Mouse (Mus musculus) heart, embryonic 10.5 days (tissue): Measurements from ENCODE around the gene Spint1. TPM values are rescaled to one million over a fixed set of nuclear protein-coding genes. Genes with fewer than 3 reads are reported as not detected.

Source experiments
- DNase-seq: peaks from one replicate; pipeline ENCODE4 v3.0.0-alpha.2; 2017; ENCODE audit warnings: low spot score
- H3K27ac ChIP-seq: fragments of 300-500 bp; sonication (generic); 2 replicates; pipeline ENCODE4 v1.5.1; 2016; ENCODE audit warnings: mild to moderate bottlenecking
- H3K27me3 ChIP-seq: fragments of 300-500 bp; sonication (generic); 2 replicates; pipeline ENCODE4 v1.6.1; 2016; ENCODE audit warnings: mild to moderate bottlenecking; ENCODE audit not compliant: poor library complexity, insufficient read depth, severe bottlenecking
- H3K36me3 ChIP-seq: fragments of 300-500 bp; sonication (generic); 2 replicates; pipeline ENCODE4 v1.6.1; 2016; ENCODE audit warnings: mild to moderate bottlenecking, moderate library complexity
- H3K4me1 ChIP-seq: fragments of 300-500 bp; sonication (generic); 2 replicates; pipeline ENCODE4 v1.6.1; 2016; ENCODE audit warnings: mild to moderate bottlenecking
- H3K4me3 ChIP-seq: fragments of 300-500 bp; sonication (generic); 2 replicates; pipeline ENCODE4 v1.5.1; 2016; ENCODE audit warnings: mild to moderate bottlenecking, moderate library complexity
- H3K9me3 ChIP-seq: fragments of 300-500 bp; sonication (generic); 2 replicates; pipeline ENCODE4 v1.6.1; 2016; ENCODE audit warnings: mild to moderate bottlenecking, moderate library complexity
- WGBS: fragments of 180-500 bp; shearing (Covaris S2); methylation state at CpG from one replicate; pipeline ENCODE4 v1.1.7; 2016; 5-methylcytosine and 5-hydroxymethylcytosine counted together
- polyA plus RNA-seq: library from polyadenylated mRNA; unstranded; fragments of >200 nt; fragmentation: Nextera tagmentation; extraction: Ambion mirVana; gene quantifications from 2 replicates; pipeline ENCODE4 v1.2.1, GENCODE M21; 2016

Gene Spint1
- polyA plus RNA-seq, 1 experiment from 2014 or later = 8.8 TPM

- H3K27me3 ChIP-seq = peaks cover 45% of the 10 kb centered on the region
- no peak overlapping the region for H3K27ac ChIP-seq
- no peaks in the 10 kb centered on the region for H3K36me3 ChIP-seq
- no peaks in the 10 kb centered on the region for H3K9me3 ChIP-seq
- H3K4me1 ChIP-seq = peaks cover 7% of the 10 kb centered on the region; the same call in 1 of the 2 replicates
- DNase-seq = peak; percentile 93
- WGBS = 14% methylated on average over 11 of the region's 11 CpGs
- H3K4me3 ChIP-seq = peak overlapping the region; percentile 42; the same call in 1 of the 2 replicates
Observed at GRCm38 (mm10) chr2:119250826-119251478, 13.8 kb downstream of the Spint1 start.

- Histone ChIP-seq H3K27ac (no peak overlapping the region), H3K36me3 (no peaks in the 10 kb centered on the region), H3K9me3 (no peaks in the 10 kb centered on the region), H3K27me3 (peaks cover 28% of the 10 kb centered on the region; the same call in 1 of the 2 replicates), H3K4me1 (peaks cover 7% of the 10 kb centered on the region; the same call in 1 of the 2 replicates), H3K4me3 (no peak overlapping the region)
- 34% methylated on average over 7 of the region's 7 CpGs for WGBS
- DNase-seq = peak; percentile 42
Observed at GRCm38 (mm10) chr2:119254976-119255375, 17.8 kb downstream of the Spint1 start.

GRCm38 (mm10) chr2:119260518-119260917, 23.4 kb downstream of the Spint1 start:
- WGBS = 69% methylated on average over 1 of the region's 1 CpGs
- DNase-seq = no peak
- no peaks in the 10 kb centered on the region for H3K36me3 ChIP-seq

GRCm38 (mm10) chr2:119261326-119261725, 24.2 kb downstream of the Spint1 start:
- H3K4me1 ChIP-seq = peaks cover 11% of the 10 kb centered on the region
- WGBS = 53% methylated on average over 2 of the region's 2 CpGs
- no peak for DNase-seq
- H3K27me3 ChIP-seq = peaks cover 10% of the 10 kb centered on the region; the same call in 1 of the 2 replicates
- H3K36me3 ChIP-seq = no peaks in the 10 kb centered on the region
- no peak overlapping the region for H3K27ac ChIP-seq
- no peak overlapping the region for H3K4me3 ChIP-seq
- no peaks in the 10 kb centered on the region for H3K9me3 ChIP-seq

More at GRCm38 (mm10) chr2:119260518-119260917, 23.4 kb downstream of the Spint1 start:
- H3K4me3 ChIP-seq = no peak overlapping the region
- H3K9me3 ChIP-seq = no peaks in the 10 kb centered on the region
- peaks cover 11% of the 10 kb centered on the region for H3K4me1 ChIP-seq
- H3K27ac ChIP-seq = no peak overlapping the region
- peaks cover 10% of the 10 kb centered on the region; the same call in 1 of the 2 replicates for H3K27me3 ChIP-seq

GRCm38 (mm10) chr2:119262978-119263377, 25.8 kb downstream of the Spint1 start:
- H3K36me3 ChIP-seq = no peaks in the 10 kb centered on the region
- H3K4me3 ChIP-seq = no peak overlapping the region
- 40% methylated on average over 8 of the region's 8 CpGs for WGBS
- no peak for DNase-seq
- no peak overlapping the region for H3K27ac ChIP-seq
- H3K9me3 ChIP-seq = no peaks in the 10 kb centered on the region
- H3K27me3 ChIP-seq = peaks cover 12% of the 10 kb centered on the region; the same call in 1 of the 2 replicates
- peaks cover 11% of the 10 kb centered on the region for H3K4me1 ChIP-seq

- DNase-seq = no peak
- H3K27me3 ChIP-seq = peaks cover 20% of the 10 kb centered on the region
- H3K9me3 ChIP-seq = no peaks in the 10 kb centered on the region
- no peak overlapping the region for H3K4me3 ChIP-seq
- 76% methylated on average over 5 of the region's 5 CpGs for WGBS
- no peak overlapping the region for H3K27ac ChIP-seq
- H3K4me1 ChIP-seq = peaks cover 11% of the 10 kb centered on the region
- no peaks in the 10 kb centered on the region for H3K36me3 ChIP-seq
Observed at GRCm38 (mm10) chr2:119263813-119264212, 26.7 kb downstream of the Spint1 start.

GRCm38 (mm10) chr2:119270286-119270642, 33.1 kb downstream of the Spint1 start:
- peak overlapping the region; percentile 76 for H3K4me3 ChIP-seq
- H3K27me3 ChIP-seq = peaks cover 33% of the 10 kb centered on the region
- H3K9me3 ChIP-seq = no peaks in the 10 kb centered on the region
- H3K36me3 ChIP-seq = no peaks in the 10 kb centered on the region
- WGBS = 40% methylated on average over 9 of the region's 9 CpGs
- peak overlapping the region; percentile 29; the same call in 1 of the 2 replicates for H3K27ac ChIP-seq
- no peak for DNase-seq
- H3K4me1 ChIP-seq = peaks cover 9% of the 10 kb centered on the region; the same call in 1 of the 2 replicates

GRCm38 (mm10) chr2:119270643-119271331, 33.6 kb downstream of the Spint1 start, which contains the start of gene Rhov:
Rhov (minus strand) TSS chr2:119271272.
- H3K9me3 ChIP-seq = no peaks in the 10 kb centered on the region
- no peaks in the 10 kb centered on the region for H3K36me3 ChIP-seq
- under 1% methylated on average over 49 of the region's 49 CpGs for WGBS
- peak within 1 kb of the TSS; percentile 29 for H3K27ac ChIP-seq
- DNase-seq = peak; percentile 92
- H3K4me3 ChIP-seq = peak within 1 kb of the TSS; percentile 76
- H3K4me1 ChIP-seq = peaks cover 9% of the 10 kb centered on the region; the same call in 1 of the 2 replicates
- H3K27me3 ChIP-seq = peaks cover 33% of the 10 kb centered on the region

GRCm38 (mm10) chr2:119274126-119274525, 37.0 kb downstream of the Spint1 start:
- WGBS = 75% methylated on average over 1 of the region's 1 CpGs
- H3K9me3 ChIP-seq = no peaks in the 10 kb centered on the region

GRCm38 (mm10) chr2:119276926-119277325, 39.8 kb downstream of the Spint1 start:
- Histone ChIP-seq H3K9me3 (no peaks in the 10 kb centered on the region), H3K4me3 (no peak overlapping the region), H3K27me3 (no peaks in the 10 kb centered on the region), H3K4me1 (no peaks in the 10 kb centered on the region), H3K27ac (no peak overlapping the region), H3K36me3 (no peaks in the 10 kb centered on the region)
- DNase-seq = no peak
- 72% methylated on average over 7 of the region's 7 CpGs for WGBS

More at GRCm38 (mm10) chr2:119274126-119274525, 37.0 kb downstream of the Spint1 start:
- H3K36me3 ChIP-seq = no peaks in the 10 kb centered on the region
- H3K27me3 ChIP-seq = peaks cover 20% of the 10 kb centered on the region
- no peak overlapping the region for H3K4me3 ChIP-seq
- no peak for DNase-seq
- H3K4me1 ChIP-seq = peaks cover 9% of the 10 kb centered on the region; the same call in 1 of the 2 replicates
- H3K27ac ChIP-seq = no peak overlapping the region

GRCm38 (mm10) chr2:119277810-119278209, 40.6 kb downstream of the Spint1 start:
- Histone ChIP-seq H3K27ac (no peak overlapping the region), H3K27me3 (no peaks in the 10 kb centered on the region), H3K4me1 (no peaks in the 10 kb centered on the region), H3K36me3 (no peaks in the 10 kb centered on the region), H3K9me3 (no peaks in the 10 kb centered on the region), H3K4me3 (no peak overlapping the region)
- no peak for DNase-seq
- WGBS = 87% methylated on average over 23 of the region's 23 CpGs

GRCm38 (mm10) chr2:119281899-119282565, 44.9 kb downstream of the Spint1 start:
- no peak overlapping the region for H3K4me3 ChIP-seq

GRCm38 (mm10) chr2:119287372-119287771, 50.2 kb downstream of the Spint1 start:
- H3K4me1 ChIP-seq = peaks cover 16% of the 10 kb centered on the region
- no peaks in the 10 kb centered on the region for H3K9me3 ChIP-seq
- H3K36me3 ChIP-seq = peaks cover 25% of the 10 kb centered on the region
- no peak overlapping the region for H3K4me3 ChIP-seq
- H3K27ac ChIP-seq = no peak overlapping the region
- no peaks in the 10 kb centered on the region for H3K27me3 ChIP-seq
- 87% methylated on average over 5 of the region's 5 CpGs for WGBS
- DNase-seq = no peak

More at GRCm38 (mm10) chr2:119281899-119282565, 44.9 kb downstream of the Spint1 start:
- no peaks in the 10 kb centered on the region for H3K9me3 ChIP-seq
- H3K27ac ChIP-seq = no peak overlapping the region
- DNase-seq = no peak
- H3K4me1 ChIP-seq = no peaks in the 10 kb centered on the region
- 79% methylated on average over 7 of the region's 7 CpGs for WGBS
- H3K36me3 ChIP-seq = no peaks in the 10 kb centered on the region
- H3K27me3 ChIP-seq = no peaks in the 10 kb centered on the region
